Mouse (Mus musculus): ENCODE measurements around the gene Slc1a5. TPM values are rescaled to one million over a fixed set of nuclear protein-coding genes. Genes with fewer than 3 reads are reported as not detected.
A peak's percentile ranks its signal among the peaks of the same experiment; 100 is the strongest.

The Slc1a5 gene
- total RNA-seq, 2 experiments from 2014 or later = 3.2 to 6.2 TPM

DNA sequence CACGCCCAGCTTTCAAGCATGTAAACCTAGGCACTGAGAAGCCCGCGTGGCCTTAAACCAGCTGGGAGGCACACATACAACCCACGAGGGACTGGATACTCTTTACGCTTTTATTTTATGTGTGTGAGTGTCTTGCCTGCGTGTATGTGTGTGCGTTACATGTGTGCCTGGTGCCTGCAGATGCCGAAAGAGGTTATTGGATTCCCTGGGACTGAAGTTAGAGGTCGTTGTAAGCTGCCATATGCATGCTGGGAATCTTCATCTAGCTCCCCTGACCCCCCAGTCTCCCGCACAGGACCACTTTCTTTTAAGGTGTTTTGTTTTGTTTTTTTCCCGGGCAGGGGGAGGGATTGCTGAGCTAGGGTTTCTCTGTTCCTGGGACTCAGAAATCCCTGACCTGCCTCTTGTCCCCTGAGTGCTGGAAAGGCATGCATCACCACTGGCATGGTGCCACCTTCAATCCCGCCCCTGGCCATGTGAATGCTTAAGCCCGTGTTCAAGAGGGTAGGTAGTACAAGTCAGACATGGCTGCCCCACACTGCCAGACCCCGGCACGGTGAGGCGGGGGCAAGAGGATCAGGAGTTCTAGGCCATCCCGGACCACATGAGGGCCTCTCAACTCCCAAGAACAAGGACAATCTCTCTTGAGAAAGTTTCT lies 2.7 kb downstream of the Slc1a5 start:
- TF ChIP-seq CTCF (IDR thresholded peaks at IDR 0.05) = no peak
- Histone ChIP-seq H3K27ac (no peak overlapping the region), H3K4me3 (no peak overlapping the region)
- intact Hi-C loops (cut with DNase I) = no loop called here
- DNase-seq (ENCODE audit: extremely low spot score in 1 of 2, low spot score in 2 of 2) = no peak

GRCm38 (mm10) chr7:16784498-16784976 lies 3.4 kb downstream of the Slc1a5 start:
- no peak for TF ChIP-seq CTCF (IDR thresholded peaks at IDR 0.05)
- H3K27ac ChIP-seq = no peak overlapping the region
- H3K4me3 ChIP-seq = no peak overlapping the region
- DNase-seq (ENCODE audit: extremely low spot score in 1 of 2, low spot score in 2 of 2) = no peak
- intact Hi-C loops (cut with DNase I) = no loop called here

- intact Hi-C loops (cut with DNase I) = no loop called here
- no peak for TF ChIP-seq CTCF (IDR thresholded peaks at IDR 0.05)
- DNase-seq (ENCODE audit: extremely low spot score in 1 of 2, low spot score in 2 of 2) = no peak
- H3K4me3 ChIP-seq = no peak overlapping the region
- H3K27ac ChIP-seq = no peak overlapping the region
These were observed 4.5 kb downstream of the Slc1a5 start for GRCm38 (mm10) chr7:16785541-16786083.

DNA sequence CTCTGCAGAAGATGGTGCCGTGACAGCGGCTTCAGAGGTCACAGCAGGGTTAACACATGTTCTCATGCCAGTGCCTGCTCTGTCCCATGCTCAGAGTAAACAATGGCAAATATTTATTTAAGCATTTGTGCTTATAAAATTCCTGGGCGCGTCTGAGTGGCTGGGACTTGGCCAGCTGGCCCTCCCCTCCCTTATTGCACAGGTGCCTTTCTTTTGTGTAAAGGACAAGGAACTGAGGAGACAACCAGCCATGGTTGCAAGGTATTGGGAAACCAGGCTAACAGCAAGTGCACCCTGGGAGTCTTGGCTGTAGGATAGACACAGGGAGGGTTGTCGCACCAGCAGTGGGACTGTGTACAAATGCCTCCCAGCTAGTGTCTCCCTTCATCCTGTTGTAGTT lies 11.2 kb downstream of the Slc1a5 start:
- TF ChIP-seq CTCF (IDR thresholded peaks at IDR 0.05) = no peak
- no peak overlapping the region for H3K27ac ChIP-seq
- intact Hi-C loops (cut with DNase I) = no loop called here
- no peak overlapping the region for H3K4me3 ChIP-seq
- no peak for DNase-seq (ENCODE audit: extremely low spot score in 1 of 2, low spot score in 2 of 2)

GRCm38 (mm10) chr7:16793010-16793725 lies 12.0 kb downstream of the Slc1a5 start:
- Histone ChIP-seq H3K4me3 (no peak overlapping the region), H3K27ac (no peak overlapping the region)
- intact Hi-C loops (cut with DNase I) = no loop called here
- no peak for DNase-seq (ENCODE audit: extremely low spot score in 1 of 2, low spot score in 2 of 2)
- no peak for TF ChIP-seq CTCF (IDR thresholded peaks at IDR 0.05)

GRCm38 (mm10) chr7:16794886-16795285 lies 13.7 kb downstream of the Slc1a5 start:
- TF ChIP-seq CTCF (IDR thresholded peaks at IDR 0.05) = no peak
- intact Hi-C loops (cut with DNase I) = no loop called here

DNA sequence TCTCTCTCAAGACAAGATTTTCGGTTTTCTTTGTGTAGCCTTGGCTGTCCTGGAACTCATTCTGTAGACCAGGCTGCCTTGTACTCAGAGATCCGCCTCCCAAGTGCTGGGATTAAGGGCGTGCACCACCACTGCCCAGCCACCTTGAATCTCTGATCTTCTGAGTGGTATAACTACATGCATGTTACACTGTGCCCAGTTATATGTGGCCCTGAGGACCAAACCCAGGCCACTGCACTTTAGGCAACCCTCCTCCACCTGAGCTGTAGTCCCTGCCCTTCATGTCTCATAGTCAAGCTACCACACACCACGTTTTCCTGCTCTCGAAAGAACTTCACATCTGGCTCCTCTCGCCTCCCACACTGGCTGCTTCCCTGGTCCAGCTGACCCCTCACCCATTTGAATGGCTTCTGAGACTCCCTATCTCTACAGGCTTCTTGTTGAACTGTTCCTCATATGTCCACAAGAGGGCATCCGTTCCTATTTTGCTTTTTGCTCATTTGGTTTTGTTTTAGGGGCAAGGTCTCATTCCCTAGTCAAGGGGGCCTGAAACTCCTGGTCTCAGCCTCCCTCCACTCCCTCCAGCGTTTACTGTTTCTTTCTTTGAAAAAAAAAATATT lies 23.4 kb downstream of the Slc1a5 start:
- Histone ChIP-seq H3K4me3 (no peak overlapping the region), H3K27ac (no peak overlapping the region)
- intact Hi-C loops (cut with DNase I) = no loop called here
- DNase-seq (ENCODE audit: extremely low spot score in 1 of 2, low spot score in 2 of 2) = no peak
- TF ChIP-seq CTCF (IDR thresholded peaks at IDR 0.05) = peak; percentile 74

More at GRCm38 (mm10) chr7:16794886-16795285, 13.7 kb downstream of the Slc1a5 start:
- DNase-seq (ENCODE audit: extremely low spot score in 1 of 2, low spot score in 2 of 2) = no peak
- H3K27ac ChIP-seq = no peak overlapping the region
- H3K4me3 ChIP-seq = no peak overlapping the region

- DNase-seq (ENCODE audit: extremely low spot score in 1 of 2, low spot score in 2 of 2) = no peak
- peak; percentile 36 for TF ChIP-seq CTCF (IDR thresholded peaks at IDR 0.05)
- Histone ChIP-seq H3K27ac (no peak overlapping the region), H3K4me3 (no peak overlapping the region)
- intact Hi-C loops (cut with DNase I) = loop anchor here (2.0 kb wide), 3 partner anchors 41 to 179 kb away; no protein-coding TSS in a partner anchor
These were observed 26.8 kb downstream of the Slc1a5 start for GRCm38 (mm10) chr7:16807936-16808335.

DNA sequence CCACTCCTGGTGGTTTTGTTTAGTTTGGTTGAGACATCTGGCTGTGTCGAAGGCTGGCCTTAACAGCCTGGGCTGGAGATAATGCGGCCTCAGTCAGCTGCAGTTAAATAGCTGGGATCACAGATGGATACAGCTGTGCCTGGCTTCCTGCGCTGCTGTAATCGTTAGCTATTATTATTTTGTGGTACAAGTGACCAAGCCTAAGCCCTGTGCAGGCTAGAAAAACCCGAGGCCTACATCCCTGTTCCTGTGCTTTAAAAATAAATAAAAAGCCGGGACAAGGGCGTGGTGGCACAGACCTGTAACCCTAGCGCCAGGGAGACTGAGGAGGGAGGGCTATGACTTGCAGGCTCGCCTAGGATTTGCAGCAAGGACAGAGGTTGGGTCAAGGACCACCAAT lies 27.5 kb downstream of the Slc1a5 start:
- intact Hi-C loops (cut with DNase I) = loop anchor here (2.0 kb wide), 3 partner anchors 40 to 180 kb away; no protein-coding TSS in a partner anchor
- H3K4me3 ChIP-seq = no peak overlapping the region
- no peak overlapping the region for H3K27ac ChIP-seq
- no peak for DNase-seq (ENCODE audit: extremely low spot score in 1 of 2, low spot score in 2 of 2)
- TF ChIP-seq CTCF (IDR thresholded peaks at IDR 0.05) = no peak

DNA sequence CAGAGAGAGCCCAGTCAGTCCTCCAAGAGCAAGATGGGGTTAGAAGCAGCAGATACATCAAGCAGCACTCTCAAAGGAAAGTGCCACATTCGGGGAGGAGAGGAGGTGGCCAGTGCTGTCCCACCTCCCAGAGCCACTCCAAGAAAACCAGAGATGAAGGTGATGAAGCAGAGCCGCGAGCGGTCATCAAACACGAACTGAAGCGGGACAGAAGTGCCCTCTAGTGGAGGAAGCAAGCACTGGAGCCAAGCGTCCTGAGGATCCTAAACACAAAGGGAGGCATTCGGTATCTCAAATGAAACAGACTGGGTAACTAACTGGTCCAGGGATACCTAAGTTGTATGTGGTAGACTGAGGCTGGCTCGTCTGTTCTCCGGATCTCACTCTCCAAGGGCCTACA lies 28.6 kb downstream of the Slc1a5 start:
- intact Hi-C loops (cut with DNase I) = loop anchor here (2.0 kb wide), 3 partner anchors 39 to 181 kb away; no protein-coding TSS in a partner anchor
- DNase-seq (ENCODE audit: extremely low spot score in 1 of 2, low spot score in 2 of 2) = peak; percentile 72 to 78
- Histone ChIP-seq H3K27ac (no peak overlapping the region), H3K4me3 (no peak overlapping the region)
- peak; percentile 94 for TF ChIP-seq CTCF (IDR thresholded peaks at IDR 0.05)

GRCm38 (mm10) chr7:16810399-16810919 lies 29.3 kb downstream of the Slc1a5 start:
- Histone ChIP-seq H3K4me3 (peak overlapping the region; percentile 59), H3K27ac (peak overlapping the region; percentile 97)
- intact Hi-C loops (cut with DNase I) = no loop called here
- no peak for TF ChIP-seq CTCF (IDR thresholded peaks at IDR 0.05)
- no peak for DNase-seq (ENCODE audit: extremely low spot score in 1 of 2, low spot score in 2 of 2)
